Mouse (Mus musculus) gonadal fat pad, adult 2 months (tissue): Measurements from ENCODE around the gene Ttc9b. TPM values are rescaled to one million over a fixed set of nuclear protein-coding genes. Genes with fewer than 3 reads are reported as not detected.
"Not testable (repeated sequence)": the region's sequence is repeated elsewhere in the genome, so short reads cannot be mapped to it uniquely, and the experiment has no call there.

Source experiments
- DNase-seq: peaks from one replicate; pipeline ENCODE4 v3.0.0-alpha.2; 2012; ENCODE audit warnings: low read depth
- polyA plus RNA-seq: library from polyadenylated mRNA; depleted of rRNA; stranded (reverse); fragments of >200 nt; gene quantifications from 2 replicates; pipeline ENCODE4 v1.2.3, GENCODE M21; 2012

Gene Ttc9b
- polyA plus RNA-seq, 1 experiment, result not detected

GRCm38 (mm10) chr7:27635094-27635493 is 18.6 kb upstream of the Ttc9b start:
- not testable (repeated sequence) for DNase-seq

- DNase-seq, result no peak
These were observed 9.2 kb upstream of the Ttc9b start for GRCm38 (mm10) chr7:27644471-27644870.

GRCm38 (mm10) chr7:27646516-27646915 is 7.2 kb upstream of the Ttc9b start:
- no peak for DNase-seq

- no peak for DNase-seq
These were observed 6.3 kb upstream of the Ttc9b start for GRCm38 (mm10) chr7:27647281-27648002.

GRCm38 (mm10) chr7:27649723-27650122 is 4.0 kb upstream of the Ttc9b start:
- DNase-seq, result no peak

DNA sequence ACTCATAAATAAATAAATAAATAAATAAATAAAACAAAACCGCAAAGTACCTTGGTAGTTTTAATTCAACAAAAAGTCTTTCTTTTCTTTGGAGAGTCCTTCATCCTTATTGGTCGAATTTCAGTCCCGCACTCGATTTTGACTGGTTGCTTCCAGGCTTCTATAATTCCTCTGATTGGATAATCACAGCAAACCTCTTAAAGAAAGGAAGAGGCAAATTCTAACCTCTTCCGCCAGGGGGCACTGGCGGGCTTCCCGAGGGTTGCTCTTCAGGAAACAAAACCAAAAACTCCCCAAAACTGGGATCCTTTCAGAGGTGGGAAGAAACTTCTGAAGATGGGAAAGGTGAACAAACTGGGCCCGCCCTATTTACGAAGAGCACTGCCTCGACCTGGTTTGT is 2.8 kb upstream of the Ttc9b start:
- DNase-seq, result no peak

DNA sequence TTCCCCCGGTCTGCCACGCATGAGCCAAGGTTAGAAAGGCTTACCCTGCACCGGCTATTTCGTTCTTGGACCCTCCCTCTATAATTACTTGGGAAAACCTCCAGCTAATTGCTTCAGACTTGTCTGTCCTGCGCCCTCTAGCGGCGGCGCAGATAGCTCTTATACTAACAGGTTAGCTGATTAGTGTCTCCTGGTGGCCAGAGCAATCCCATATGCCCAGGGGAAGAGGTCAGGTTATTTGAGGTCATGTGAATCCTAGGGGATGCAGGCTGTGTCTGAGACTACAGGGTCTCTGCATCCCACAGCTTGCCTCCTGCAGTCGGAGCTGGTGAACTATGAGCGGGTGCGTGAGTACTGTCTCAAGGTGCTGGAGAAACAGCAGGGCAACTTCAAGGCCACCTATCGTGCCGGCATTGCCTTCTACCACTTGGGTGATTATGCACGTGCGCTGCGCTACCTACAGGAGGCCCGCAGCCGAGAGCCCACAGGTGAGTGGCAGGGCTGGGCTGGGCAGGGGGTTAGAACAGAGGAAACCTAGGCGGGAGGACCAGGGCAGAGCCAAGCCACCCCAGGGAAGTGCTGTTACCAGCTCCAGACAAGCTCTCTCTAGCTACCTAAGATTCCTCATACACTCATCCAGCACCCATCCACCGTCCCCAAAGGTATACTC is 1.0 kb downstream of the Ttc9b start:
- DNase-seq, result no peak

- no peak for DNase-seq
These were observed 1.8 kb downstream of the Ttc9b start for GRCm38 (mm10) chr7:27655545-27655944.

GRCm38 (mm10) chr7:27656600-27656999 is 2.9 kb downstream of the Ttc9b start:
- DNase-seq, result no peak

GRCm38 (mm10) chr7:27657824-27658395 is 4.2 kb downstream of the Ttc9b start:
- no peak for DNase-seq

DNA sequence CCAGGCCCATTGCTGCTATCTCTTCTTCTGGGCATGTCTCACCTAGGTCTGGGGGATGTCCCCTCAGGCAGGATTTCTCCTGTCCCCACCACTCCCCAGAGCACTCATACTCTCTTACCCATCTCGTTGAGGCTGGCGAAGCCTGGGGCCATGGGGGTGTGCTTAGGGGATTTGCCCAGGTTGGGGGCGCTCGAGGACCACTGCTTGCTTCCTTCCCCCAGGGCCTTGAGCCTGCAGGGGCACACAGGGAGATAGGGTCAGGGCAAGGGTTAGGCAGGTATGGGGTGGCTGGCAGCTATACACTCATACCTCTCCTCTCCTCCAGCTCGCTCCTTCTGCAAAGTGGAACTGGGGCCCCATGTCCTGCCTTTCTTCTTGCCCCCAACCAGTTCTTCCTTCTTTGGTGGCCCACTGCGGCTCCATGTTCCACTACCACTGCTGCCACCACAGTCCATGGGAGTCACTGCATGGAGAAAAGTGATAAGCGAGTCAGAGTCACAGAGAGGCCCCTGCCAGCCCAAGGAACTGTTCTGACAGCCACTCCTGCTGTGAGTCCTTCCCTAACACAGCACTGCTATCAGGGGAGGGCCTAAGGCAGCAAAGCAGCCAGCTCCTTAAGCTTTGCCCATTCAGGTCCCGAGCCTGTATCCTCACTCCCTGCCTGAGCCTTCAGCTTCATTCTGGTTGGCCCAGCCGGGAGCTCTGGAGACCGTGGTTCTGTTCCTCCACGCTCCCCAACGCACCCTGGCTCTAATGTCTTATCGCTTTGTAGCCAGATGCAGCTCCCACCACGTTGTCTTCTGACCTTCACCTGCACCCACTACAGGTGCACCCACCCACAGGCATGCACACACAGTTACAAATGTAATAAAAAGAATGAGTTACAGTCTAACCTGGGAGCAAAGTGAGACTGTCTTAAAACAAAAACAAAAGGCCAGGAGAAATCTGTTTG is 5.3 kb downstream of the Ttc9b start:
- DNase-seq, result no peak

DNA sequence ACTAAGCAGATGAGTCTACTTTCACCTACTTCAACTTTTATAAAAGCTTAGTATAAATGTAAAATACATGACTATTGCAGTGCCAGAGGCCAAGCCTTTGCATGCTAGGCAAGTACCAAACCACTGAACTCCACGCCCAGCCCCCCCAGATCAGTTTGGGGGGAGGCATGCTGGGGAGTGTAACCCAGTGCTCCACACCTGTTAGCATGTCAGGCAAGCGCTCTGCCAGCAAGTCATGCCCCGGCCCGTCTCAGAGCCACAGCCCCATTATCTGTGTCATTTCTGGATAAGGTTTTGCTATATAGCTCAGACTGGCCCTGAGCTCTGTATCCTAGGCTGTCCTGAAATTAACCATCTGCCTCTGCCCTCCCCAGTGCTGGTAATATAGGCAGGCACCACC is 8.3 kb downstream of the Ttc9b start:
- DNase-seq, result no peak

- DNase-seq, result no peak
These were observed 19.4 kb downstream of the Ttc9b start for GRCm38 (mm10) chr7:27673064-27673574.

DNA sequence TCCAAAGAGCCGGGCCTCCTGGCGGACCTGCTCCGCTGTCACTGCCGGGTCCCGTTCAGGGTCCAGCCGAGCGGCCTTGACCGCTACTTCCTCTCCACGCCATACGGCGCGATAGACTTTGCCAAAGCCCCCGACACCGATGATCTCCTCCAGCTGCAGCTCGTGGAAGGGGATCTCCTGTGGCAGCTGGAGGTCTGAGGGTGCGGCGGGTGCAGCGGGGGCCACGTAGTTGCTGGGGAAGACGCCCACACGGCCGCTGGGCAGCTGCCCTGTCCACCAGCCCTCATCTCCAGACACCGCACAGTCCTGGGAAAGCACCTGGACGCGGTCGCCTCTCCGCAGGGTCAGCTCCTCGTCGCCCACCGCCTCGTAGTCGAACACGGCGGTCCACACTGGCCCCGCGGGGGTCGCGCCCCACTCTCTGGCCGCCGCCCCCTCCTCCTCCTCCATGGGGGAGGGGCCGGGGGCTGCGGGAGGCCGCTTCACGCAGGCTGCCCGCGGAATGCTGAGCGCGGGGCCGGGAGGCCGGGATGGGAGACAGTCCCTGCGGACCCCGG is 19.9 kb downstream of the Ttc9b start:
- no peak for DNase-seq

GRCm38 (mm10) chr7:27674195-27674521 is 20.4 kb downstream of the Ttc9b start:
- no peak for DNase-seq

DNA sequence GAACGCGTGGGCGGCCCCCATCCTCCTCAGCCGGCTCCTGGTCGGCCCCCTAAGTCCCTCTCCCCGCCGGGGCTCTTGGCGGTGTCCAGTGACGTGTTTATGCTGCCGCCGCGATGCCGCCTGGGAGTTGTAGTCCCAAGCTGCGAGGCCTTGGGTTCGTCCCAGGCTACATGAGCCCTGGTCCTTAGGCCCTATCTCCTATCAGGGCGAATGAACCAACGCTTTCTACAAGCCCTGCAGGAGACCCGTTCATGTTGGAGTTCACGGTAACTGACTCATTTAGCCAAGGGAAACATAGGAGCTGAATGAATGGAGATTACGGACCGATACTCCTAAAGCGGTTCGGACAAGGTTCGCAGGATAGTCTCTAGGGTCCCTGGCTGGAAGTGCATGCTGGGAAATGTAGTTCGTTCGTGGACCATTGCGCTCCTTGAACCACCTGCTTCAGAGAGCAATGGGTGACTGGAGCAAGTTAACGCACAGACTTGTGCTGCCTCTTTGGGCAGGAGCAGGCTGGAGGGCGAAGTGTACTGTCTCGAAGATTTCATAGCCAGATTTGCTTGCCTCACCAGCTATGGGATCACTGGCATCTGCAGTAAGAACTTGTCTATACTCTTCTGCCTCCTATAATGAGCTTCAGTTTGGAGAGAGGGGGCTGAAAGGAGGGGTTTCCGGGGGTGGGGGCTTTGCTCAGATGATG is 21.0 kb downstream of the Ttc9b start, which contains the start of gene Map3k10:
Gene Map3k10 (minus strand): TSS at position 77 of the 700 bp plus-strand sequence.
- DNase-seq, result peak; percentile 78

- DNase-seq, result no peak
These were observed 21.5 kb downstream of the Ttc9b start for GRCm38 (mm10) chr7:27675222-27675612.

DNA sequence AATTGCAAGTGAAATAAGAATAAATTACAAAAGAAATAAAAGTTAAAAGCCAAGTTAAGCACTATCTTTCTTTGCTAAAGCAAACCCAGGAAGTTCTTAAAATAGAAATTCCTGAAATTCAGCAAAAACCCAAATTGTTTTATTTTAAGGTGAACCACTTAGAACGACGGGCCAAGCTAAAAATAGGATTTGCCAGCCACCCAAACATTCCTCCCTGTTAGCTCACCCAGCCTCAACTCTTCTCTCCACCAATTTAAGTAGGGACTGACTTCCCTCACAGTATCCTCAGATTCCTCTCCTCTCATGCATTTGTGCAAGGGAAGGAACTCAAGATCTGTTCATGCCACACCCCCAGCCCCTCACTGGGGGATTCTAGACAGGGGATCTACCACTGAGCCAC is 29.5 kb downstream of the Ttc9b start:
- no peak for DNase-seq

- no peak for DNase-seq
These were observed 31.5 kb downstream of the Ttc9b start for GRCm38 (mm10) chr7:27685220-27685619.

- DNase-seq, result no peak
These were observed 32.0 kb downstream of the Ttc9b start for GRCm38 (mm10) chr7:27685681-27686080.

GRCm38 (mm10) chr7:27687043-27687442 is 33.3 kb downstream of the Ttc9b start:
- no peak for DNase-seq
